Mouse (Mus musculus) hindbrain, embryonic 15.5 days (tissue): ENCODE results near the gene Dact2. TPM values are rescaled to one million over a fixed set of nuclear protein-coding genes. Genes with fewer than 3 reads are reported as not detected.
A peak's percentile ranks its signal among the peaks of the same experiment; 100 is the strongest.

Source experiments
- ATAC-seq: fragments of 200-750 bp; cut with Nextera tagmentation; 2 replicates; pipeline ENCODE4 v1.8.0; 2017; ENCODE audit warnings: low read depth, moderate number of reproducible peaks, moderate TSS enrichment; ENCODE audit not compliant: low FRiP score
- H3K27ac ChIP-seq: fragments of 300-500 bp; sonication (generic); replicated peaks from 2 replicates; pipeline ENCODE4 v1.5.1; 2015; ENCODE audit warnings: mild to moderate bottlenecking, inconsistent platforms
- H3K27me3 ChIP-seq: fragments of 300-500 bp; sonication (generic); 2 replicates; pipeline ENCODE4 v1.6.1; 2015; ENCODE audit warnings: control low read depth, inconsistent platforms
- H3K36me3 ChIP-seq: fragments of 300-500 bp; sonication (generic); 2 replicates; pipeline ENCODE4 v1.6.1; 2015; ENCODE audit warnings: control low read depth, inconsistent platforms
- H3K4me1 ChIP-seq: fragments of 300-500 bp; sonication (generic); replicated peaks from 2 replicates; pipeline ENCODE4 v1.6.1; 2015; ENCODE audit warnings: control low read depth, inconsistent platforms
- H3K4me2 ChIP-seq: fragments of 300-500 bp; sonication (generic); 2 replicates; pipeline ENCODE4 v1.6.1; 2015; ENCODE audit warnings: moderate library complexity, mild to moderate bottlenecking, inconsistent platforms
- H3K4me3 ChIP-seq: fragments of 300-500 bp; sonication (generic); 2 replicates; pipeline ENCODE4 v1.5.1; 2015; ENCODE audit warnings: mild to moderate bottlenecking, inconsistent platforms
- H3K9ac ChIP-seq: fragments of 300-500 bp; sonication (generic); 2 replicates; pipeline ENCODE4 v1.6.1; 2015; ENCODE audit warnings: inconsistent platforms
- H3K9me3 ChIP-seq: fragments of 300-500 bp; sonication (generic); 2 replicates; pipeline ENCODE4 v1.6.1; 2016; ENCODE audit warnings: control low read depth, inconsistent platforms
- WGBS: fragments of 180-500 bp; shearing (Covaris S2); methylation state at CpG from one replicate; pipeline ENCODE4 v1.1.7; 2015; 5-methylcytosine and 5-hydroxymethylcytosine counted together
- polyA plus RNA-seq: library from polyadenylated mRNA; unstranded; fragments of >200 nt; fragmentation: Nextera tagmentation; extraction: Ambion mirVana; gene quantifications from 2 replicates; pipeline ENCODE4 v1.2.1, GENCODE M21; 2015

The Dact2 gene
- polyA plus RNA-seq, 1 experiment from 2014 or later, result 2.0 TPM

- H3K36me3 ChIP-seq, result no peaks in the 10 kb centered on the region
- H3K27me3 ChIP-seq, result no peaks in the 10 kb centered on the region; the same call in 1 of the 2 replicates
- no peak overlapping the region for H3K4me2 ChIP-seq
- WGBS, result 40% methylated on average over 5 of the region's 5 CpGs
- H3K4me1 ChIP-seq, result peaks cover 6% of the 10 kb centered on the region
- ATAC-seq, result no peak
- no peak overlapping the region for H3K4me3 ChIP-seq
- no peak overlapping the region for H3K9ac ChIP-seq
- no peak overlapping the region for H3K27ac ChIP-seq
- no peaks in the 10 kb centered on the region for H3K9me3 ChIP-seq
Observed at GRCm38 (mm10) chr17:14170961-14171479, 33.1 kb downstream of the Dact2 start.

GRCm38 (mm10) chr17:14169431-14169830 lies 34.7 kb downstream of the Dact2 start:
- Histone ChIP-seq H3K4me2 (no peak overlapping the region), H3K4me1 (peaks cover 21% of the 10 kb centered on the region), H3K36me3 (no peaks in the 10 kb centered on the region), H3K9ac (no peak overlapping the region), H3K9me3 (no peaks in the 10 kb centered on the region), H3K27me3 (no peaks in the 10 kb centered on the region; the same call in 1 of the 2 replicates), H3K27ac (no peak overlapping the region), H3K4me3 (no peak overlapping the region)
- no peak for ATAC-seq
- WGBS, result 70% methylated on average over 11 of the region's 11 CpGs

DNA sequence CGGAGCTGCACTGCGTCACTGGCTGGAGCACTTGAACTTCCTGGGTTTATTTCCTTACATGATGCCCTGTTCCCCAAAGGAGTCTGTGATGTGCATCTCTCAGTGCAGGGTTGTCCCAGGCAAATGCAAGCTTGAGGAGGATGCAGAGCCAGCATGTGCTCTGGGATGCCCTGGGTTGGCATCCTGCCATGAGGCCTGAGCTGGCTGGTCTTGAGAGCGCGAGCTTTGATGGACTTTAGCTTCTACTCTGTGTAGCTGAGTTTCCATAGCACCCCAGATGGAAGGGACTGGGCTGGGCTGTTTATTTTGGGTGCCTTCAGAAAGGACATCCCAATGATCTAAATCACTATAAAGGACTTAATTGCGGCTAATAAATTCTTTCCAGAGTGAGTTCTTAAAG lies 36.5 kb downstream of the Dact2 start:
- ATAC-seq, result no peak
- H3K9me3 ChIP-seq, result no peaks in the 10 kb centered on the region

GRCm38 (mm10) chr17:14166746-14167432 lies 37.2 kb downstream of the Dact2 start:
- Histone ChIP-seq H3K27me3 (no peaks in the 10 kb centered on the region), H3K4me1 (peaks cover 21% of the 10 kb centered on the region), H3K27ac (no peak overlapping the region), H3K9ac (no peak overlapping the region), H3K4me2 (no peak overlapping the region), H3K4me3 (no peak overlapping the region), H3K9me3 (no peaks in the 10 kb centered on the region), H3K36me3 (no peaks in the 10 kb centered on the region)
- ATAC-seq, result no peak
- whole genome bisulfite sequencing, result 65% methylated on average over 6 of the region's 6 CpGs

More for the DNA sequence above, 36.5 kb downstream of the Dact2 start:
- H3K9ac ChIP-seq, result no peak overlapping the region
- no peak overlapping the region for H3K4me3 ChIP-seq
- H3K27me3 ChIP-seq, result no peaks in the 10 kb centered on the region
- H3K4me2 ChIP-seq, result no peak overlapping the region
- WGBS, result 64% methylated on average over 5 of the region's 5 CpGs
- no peaks in the 10 kb centered on the region for H3K36me3 ChIP-seq
- no peak overlapping the region for H3K27ac ChIP-seq
- peaks cover 21% of the 10 kb centered on the region for H3K4me1 ChIP-seq

DNA sequence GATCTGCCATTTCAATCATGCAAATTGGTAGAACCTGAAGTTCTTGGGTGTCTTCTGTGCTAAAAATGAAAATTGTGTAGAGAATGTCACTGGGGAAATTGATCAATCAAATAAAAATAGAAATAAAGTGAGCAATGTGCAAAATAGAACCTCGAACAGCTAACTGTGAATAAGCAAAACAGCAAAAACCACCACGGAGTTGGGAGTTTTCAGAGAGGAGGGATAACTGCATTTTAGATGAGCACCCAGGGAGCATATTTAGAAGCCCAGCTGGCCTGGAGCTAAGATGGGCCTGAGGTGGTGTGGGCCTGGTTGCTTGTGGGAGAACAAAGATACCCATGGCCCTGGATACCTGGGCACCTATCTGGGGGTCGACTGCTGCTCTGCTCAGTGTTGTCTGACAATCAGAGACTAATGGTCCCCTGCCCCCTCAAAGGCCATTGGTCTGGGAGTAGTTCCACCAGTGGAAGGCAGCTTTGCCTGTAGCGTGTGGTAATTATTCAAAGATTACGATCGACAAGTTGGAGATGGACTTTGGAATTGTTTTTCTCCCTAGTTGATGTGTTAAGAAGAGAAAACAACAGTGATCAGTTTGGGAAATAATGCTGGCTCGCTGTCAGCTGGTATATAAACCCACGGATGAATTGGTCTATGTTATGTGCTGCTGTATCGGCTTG lies 38.0 kb downstream of the Dact2 start:
- Histone ChIP-seq H3K27me3 (no peaks in the 10 kb centered on the region), H3K4me3 (no peak overlapping the region), H3K9me3 (no peaks in the 10 kb centered on the region), H3K4me1 (peaks cover 21% of the 10 kb centered on the region), H3K36me3 (no peaks in the 10 kb centered on the region), H3K27ac (0 out of 2 replicates have a peak overlapping the region, but pooled peaks have one; percentile 37), H3K9ac (no peak overlapping the region), H3K4me2 (peak overlapping the region; percentile 31)
- 48% methylated on average over 9 of the region's 9 CpGs for WGBS
- no peak for ATAC-seq

- no peak overlapping the region for H3K4me3 ChIP-seq
- ATAC-seq, result peak; percentile 86
- whole genome bisulfite sequencing, result 2% methylated on average over 10 of the region's 10 CpGs
- H3K9me3 ChIP-seq, result no peaks in the 10 kb centered on the region
- no peak overlapping the region for H3K9ac ChIP-seq
- peaks cover 21% of the 10 kb centered on the region for H3K4me1 ChIP-seq
- no peaks in the 10 kb centered on the region for H3K27me3 ChIP-seq
- H3K27ac ChIP-seq, result 0 out of 2 replicates have a peak overlapping the region, but pooled peaks have one; percentile 37
- peak overlapping the region; percentile 31 for H3K4me2 ChIP-seq
- H3K36me3 ChIP-seq, result no peaks in the 10 kb centered on the region
Observed at GRCm38 (mm10) chr17:14165332-14165876, 38.7 kb downstream of the Dact2 start.

- Histone ChIP-seq H3K9me3 (no peaks in the 10 kb centered on the region), H3K4me2 (no peak overlapping the region), H3K27me3 (no peaks in the 10 kb centered on the region), H3K4me1 (peaks cover 19% of the 10 kb centered on the region), H3K4me3 (no peak overlapping the region), H3K9ac (no peak overlapping the region), H3K36me3 (no peaks in the 10 kb centered on the region), H3K27ac (no peak overlapping the region)
- 94% methylated on average over 3 of the region's 3 CpGs for WGBS
- ATAC-seq, result no peak
Observed at GRCm38 (mm10) chr17:14160846-14161245, 43.3 kb downstream of the Dact2 start.

- 13% methylated on average over 7 of the region's 7 CpGs for WGBS
- Histone ChIP-seq H3K4me1 (peaks cover 6% of the 10 kb centered on the region; the same call in 1 of the 2 replicates), H3K4me3 (no peak overlapping the region), H3K36me3 (no peaks in the 10 kb centered on the region), H3K27me3 (no peaks in the 10 kb centered on the region), H3K27ac (no peak overlapping the region), H3K4me2 (no peak overlapping the region), H3K9ac (no peak overlapping the region), H3K9me3 (no peaks in the 10 kb centered on the region)
- ATAC-seq, result 0 out of 2 replicates have a peak, but pooled peaks have one; percentile 31
Observed at GRCm38 (mm10) chr17:14157779-14158195, 46.3 kb downstream of the Dact2 start.

Other genes with a start within 250 kb of the Dact2 start
- gene Gm7356, start 200.6 kb downstream of the Dact2 start, polyA plus RNA-seq, result not detected in 2 replicates
- not detected in 2 replicates for gene Gm7358, start 144.8 kb downstream of the Dact2 start, polyA plus RNA-seq
- 4.2 and 6.4 TPM in 2 replicates for gene Smoc2, start 75.2 kb upstream of the Dact2 start, polyA plus RNA-seq